Mouse (Mus musculus) urinary bladder, postnatal 36 days (tissue): ENCODE measurements around the gene Slc43a3.
"Not testable (repeated sequence)": the region's sequence is repeated elsewhere in the genome, so short reads cannot be mapped to it uniquely, and the experiment has no call there.

Experiments used
- DNase-seq, 2 experiments: peaks; one replicate each; pipeline ENCODE4 v3.0.0; 2022; ENCODE audit warnings: low spot score in 2 of 2, mixed read lengths in 1 of 2

The Slc43a3 gene

GRCm38 (mm10) chr2:84936474-84937429, at the start of gene Slc43a3:
Gene Slc43a3, plus strand, starts transcription at chr2:84936579.
- peak; percentile 64 to 89 for DNase-seq

- no peak for DNase-seq
Observed at GRCm38 (mm10) chr2:84886821-84887281, 49.5 kb upstream of the Slc43a3 start.

GRCm38 (mm10) chr2:84887411-84888271, 48.7 kb upstream of the Slc43a3 start:
- DNase-seq: no peak

- peak; percentile 41 to 74 for DNase-seq
Observed at GRCm38 (mm10) chr2:84888657-84889315, 47.6 kb upstream of the Slc43a3 start.

DNA sequence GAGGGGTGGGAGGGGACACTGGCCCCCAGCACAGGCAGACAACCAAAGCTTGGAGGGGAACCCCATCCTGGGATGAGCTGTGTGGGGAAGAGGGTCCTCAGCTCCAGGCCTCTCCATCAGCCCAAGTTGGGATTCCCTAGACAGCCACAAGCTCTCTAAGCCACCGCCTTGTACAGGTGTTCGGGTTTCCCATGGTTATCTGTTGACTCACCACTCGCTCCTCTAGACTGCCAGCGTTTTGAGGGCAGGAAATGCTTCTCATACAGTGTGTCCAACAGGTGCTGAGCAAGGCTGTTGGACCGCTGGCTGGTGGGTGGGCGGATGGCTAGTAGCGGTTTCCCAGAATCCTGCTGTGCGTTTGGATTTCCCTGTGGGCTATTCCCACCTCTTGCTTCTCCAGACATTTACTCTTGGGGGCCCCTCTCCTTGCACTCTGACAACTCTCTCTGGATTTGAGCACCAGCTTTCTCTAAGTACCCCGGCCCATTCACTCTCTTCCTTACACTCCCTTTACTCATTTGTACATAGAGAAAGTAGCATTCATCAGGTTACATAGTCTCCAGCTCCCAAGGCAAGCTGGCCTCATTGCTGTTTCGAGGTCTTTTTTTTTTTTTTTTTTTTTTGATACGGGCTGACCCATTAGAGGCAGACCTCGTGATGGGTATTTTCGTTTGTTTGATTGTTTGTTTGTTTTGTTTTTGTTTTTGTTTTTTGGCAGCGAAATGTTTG, 46.9 kb upstream of the Slc43a3 start:
- DNase-seq: no peak

- peak; percentile 69 to 79 for DNase-seq
Observed at GRCm38 (mm10) chr2:84890045-84890340, 46.4 kb upstream of the Slc43a3 start.

- DNase-seq: no peak
Observed at GRCm38 (mm10) chr2:84893359-84893758, 43.0 kb upstream of the Slc43a3 start.

DNA sequence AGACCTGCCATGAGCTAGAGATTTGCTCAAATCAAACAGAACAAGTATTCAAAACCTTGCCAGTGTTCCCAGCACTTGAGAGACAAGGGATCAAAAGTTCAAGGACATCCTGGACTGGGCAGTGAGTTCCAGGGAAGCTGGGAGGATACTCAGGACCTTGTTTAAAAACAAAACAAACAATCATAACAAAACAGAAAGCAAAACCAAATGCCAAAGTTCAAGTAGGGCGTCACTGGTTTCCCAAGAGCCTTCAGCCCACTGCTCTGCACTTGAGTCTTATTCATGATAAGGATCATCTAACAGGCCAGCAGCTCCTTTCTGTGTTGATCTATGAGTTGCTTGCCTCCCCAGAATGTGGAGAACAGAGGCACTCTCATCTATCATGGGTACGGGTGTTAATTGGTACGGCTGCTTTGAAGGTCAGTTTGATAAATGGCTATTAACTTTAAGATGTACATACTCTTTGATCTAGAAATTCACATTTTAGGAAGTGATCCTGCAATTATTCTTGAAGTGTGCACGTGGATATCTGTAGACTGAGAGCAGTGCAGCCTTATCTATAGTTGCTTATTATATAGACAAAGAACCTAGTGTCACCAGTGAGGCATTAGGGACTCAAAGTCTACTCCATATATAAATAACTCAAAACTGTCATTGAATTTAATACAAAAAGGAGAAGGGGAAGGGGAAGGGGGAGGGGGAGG, 40.7 kb upstream of the Slc43a3 start:
- no peak for DNase-seq

DNA sequence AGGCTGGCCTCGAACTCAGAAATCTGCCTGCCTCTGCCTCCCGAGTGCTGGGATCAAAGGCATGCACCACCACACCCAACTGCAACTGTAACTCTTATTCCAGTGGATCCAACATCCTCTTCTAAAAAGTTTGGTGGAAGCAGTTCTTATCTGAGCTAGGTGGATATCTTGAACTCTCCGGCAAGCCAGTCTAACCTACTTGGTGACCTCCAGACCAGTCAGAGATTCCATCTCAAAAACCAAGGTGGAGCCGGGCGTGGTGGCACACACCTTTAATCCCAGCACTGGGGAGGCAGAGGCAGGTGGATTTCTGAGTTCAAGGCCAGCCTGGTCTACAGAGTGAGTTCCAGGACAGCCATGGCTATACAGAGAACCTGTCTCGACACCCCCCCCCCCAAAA, 39.7 kb upstream of the Slc43a3 start:
- not testable (repeated sequence) for DNase-seq

DNA sequence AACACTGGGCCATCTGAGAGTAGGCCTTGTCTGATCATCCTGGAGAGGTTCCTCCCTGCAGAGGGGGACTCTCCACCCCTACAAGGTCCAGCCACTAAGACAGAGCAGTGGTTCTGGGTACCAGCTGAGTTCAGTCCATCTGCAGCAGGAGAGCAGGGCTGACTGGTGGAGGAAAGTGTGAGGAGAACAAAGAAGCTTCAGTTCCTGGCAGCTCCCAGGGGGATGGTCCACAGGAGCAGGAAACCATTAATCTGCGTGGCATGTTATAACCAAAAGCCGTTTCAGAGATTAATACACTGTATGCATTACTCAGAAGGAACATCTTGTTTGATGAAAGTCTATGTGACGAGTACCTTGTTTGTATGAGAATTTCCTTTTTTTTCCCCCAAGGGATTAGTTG, 23.7 kb upstream of the Slc43a3 start:
- no peak for DNase-seq

- DNase-seq: no peak
Observed at GRCm38 (mm10) chr2:84913881-84914280, 22.5 kb upstream of the Slc43a3 start.

DNA sequence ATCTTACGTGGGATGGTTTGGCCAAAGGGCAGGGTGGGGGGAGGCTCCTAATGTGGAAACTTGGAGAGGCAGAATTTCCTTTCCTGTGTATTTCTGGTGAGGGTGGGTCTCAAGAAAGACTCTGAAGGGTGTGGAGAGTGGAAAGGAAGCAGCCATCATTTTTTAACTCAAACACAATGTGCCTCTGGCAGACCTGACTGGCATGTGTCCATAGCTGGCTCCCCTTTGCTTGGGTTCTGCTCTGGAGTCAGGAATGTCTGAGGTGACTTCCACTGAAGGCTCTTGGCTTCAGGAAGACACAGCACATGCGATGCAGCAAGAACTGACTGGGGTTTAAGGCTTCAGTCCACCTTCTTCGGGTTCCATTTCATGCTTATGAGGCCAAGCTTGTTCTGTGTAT, 21.0 kb upstream of the Slc43a3 start:
- DNase-seq: no peak

DNA sequence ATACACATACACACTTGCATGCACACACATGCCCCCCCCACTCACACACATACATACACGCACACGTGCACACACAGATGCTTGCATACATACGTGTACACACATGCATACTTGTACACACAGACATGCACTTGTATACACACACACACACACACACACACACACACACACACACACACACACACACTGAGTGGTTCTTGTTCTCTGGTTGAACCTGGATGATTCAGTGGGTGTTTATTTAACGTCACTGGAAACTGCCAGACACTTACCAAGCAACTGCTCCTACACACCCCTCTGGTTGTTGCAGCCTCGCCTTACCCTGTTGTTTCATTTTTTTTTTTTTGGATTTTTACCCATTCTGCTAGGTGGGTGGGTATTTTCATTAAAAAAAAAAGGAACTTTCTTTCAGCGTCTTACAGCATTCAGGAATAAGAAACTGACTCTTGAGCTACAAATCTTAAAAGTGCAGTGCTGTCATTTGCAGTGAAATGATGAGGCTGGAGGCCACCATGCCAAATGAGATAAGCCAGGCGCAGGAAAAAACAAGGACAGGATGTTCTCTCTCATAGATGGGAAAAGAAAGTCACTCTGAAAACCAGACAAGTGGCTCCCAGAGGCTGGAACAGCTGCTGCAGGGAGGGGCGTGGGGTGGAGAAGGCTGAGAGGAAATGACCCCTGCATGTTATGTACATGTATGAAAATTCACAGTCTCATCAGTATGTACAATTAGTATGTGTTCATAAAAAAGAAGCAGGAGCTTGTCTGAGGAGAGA, 19.6 kb upstream of the Slc43a3 start:
- peak; percentile 23 to 65 for DNase-seq

- no peak for DNase-seq
Observed at GRCm38 (mm10) chr2:84918188-84918587, 18.2 kb upstream of the Slc43a3 start.

DNA sequence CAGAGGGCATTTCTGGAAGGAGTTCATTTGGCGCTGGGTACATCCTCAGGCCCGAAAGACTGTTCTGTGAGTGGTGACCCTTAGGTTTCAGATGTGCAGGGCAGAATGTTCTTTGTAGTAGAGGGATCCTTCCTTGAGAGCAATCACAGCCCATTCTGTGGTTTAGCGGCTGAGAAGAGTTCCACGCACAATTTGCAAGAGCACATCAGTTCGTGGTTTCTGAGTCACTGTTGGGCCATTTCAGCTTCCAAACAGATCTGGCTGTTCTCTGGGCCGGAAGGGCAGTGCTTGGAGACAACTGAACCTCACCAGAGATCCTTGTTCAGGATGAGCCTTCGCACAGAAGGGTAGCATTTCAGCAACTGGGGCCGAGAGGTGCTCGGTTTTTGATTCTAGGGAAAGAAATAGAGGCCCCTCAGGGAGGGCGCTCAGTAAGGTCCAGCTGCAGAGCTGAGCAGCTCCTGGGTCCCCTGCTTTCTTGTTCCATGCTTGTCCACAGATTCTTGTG, 16.7 kb upstream of the Slc43a3 start:
- no peak for DNase-seq

GRCm38 (mm10) chr2:84930186-84930585, 6.2 kb upstream of the Slc43a3 start:
- no peak for DNase-seq

- DNase-seq: no peak
Observed at GRCm38 (mm10) chr2:84933992-84934648, 2.3 kb upstream of the Slc43a3 start.

DNA sequence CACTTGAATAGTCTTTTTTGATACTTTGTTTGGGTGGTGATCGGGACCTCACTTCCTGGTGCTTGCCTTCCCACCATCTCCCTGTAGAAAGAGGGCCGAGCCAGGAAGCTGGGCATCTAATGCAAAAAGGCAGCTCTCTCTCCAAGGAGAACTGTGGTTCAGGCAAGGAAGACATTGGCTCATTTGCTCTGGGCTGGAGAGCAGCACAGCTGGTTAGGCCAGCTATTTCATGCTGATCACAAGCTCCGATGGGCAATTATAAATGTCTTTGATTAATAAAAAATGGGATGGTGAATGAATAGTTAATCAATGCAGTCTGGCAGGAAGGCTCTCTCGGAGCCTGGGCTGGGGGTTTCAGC, 1.8 kb upstream of the Slc43a3 start:
- DNase-seq: no peak

DNA sequence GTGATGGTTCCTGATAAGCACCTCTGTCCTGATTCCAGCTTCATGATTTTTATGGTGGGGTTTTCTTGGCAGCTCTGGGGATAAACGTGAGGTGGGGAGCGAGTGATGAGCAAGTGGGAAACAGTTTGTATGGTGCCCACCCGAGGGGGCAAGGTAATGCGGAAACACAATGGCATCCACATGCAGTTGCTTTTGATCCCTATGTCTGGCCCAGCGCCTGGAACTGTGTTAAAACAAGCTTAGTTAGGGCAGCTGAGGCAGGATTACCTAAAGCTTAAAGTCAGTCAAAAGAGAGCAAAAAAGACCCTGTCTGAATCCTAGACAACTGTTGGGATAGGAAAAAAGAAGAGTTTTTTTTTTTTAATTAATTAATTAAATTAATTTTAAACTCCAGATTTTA, 1.3 kb upstream of the Slc43a3 start:
- DNase-seq: no peak
